Mouse (Mus musculus): ENCODE results near the gene Pacsin2.
"Not testable (repeated sequence)": the region's sequence is repeated elsewhere in the genome, so short reads cannot be mapped to it uniquely, and the experiment has no call there.

Pacsin2 gene

DNA sequence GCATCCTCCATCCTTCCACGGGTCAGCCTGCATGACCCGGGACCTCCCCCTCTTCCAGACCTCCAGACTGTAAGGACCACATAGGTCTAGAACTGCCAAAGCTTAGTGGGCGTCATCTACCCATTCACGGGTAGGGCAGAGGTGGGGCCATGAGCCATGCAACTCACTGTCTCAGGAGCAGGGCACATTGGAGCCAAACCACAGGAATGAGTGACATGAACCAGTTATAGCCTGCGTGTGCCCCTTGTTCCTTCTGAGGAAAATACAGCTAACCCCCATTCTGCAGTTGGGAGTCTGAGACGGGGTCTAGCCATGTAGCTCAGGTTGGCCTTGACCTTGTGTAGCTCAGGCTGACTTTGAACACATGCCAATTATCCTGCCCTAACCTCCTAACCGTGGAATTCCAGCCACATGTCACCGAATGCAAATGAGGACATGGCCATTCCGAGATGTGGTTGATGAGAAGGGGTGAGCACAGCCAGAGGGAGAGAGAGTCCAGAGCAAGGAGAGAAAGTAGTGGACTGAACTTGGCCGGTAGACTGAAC, 16.9 kb upstream of the Pacsin2 start:
- no peak for ATAC-seq (ENCODE audit: insufficient number of reproducible peaks, low FRiP score, low TSS enrichment)

DNA sequence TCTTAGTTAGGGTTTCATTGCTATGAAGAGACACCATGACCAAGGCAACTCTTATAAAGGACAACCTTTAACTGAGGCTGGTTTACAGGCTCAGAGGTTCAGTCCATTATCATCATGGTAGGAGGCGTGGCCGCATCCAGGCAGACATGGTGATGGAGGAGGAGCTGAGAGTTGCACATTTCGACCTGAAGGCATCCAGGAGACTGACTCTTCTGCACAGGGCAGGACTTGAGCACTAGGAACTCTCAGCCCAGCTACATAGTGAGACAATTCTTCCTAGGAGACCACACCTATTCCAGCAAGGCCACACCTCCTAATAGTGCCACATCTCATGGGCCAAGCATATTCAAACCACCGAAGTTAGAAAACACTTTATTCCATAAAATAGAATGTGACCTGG, 15.4 kb upstream of the Pacsin2 start:
- no peak for ATAC-seq (ENCODE audit: insufficient number of reproducible peaks, low FRiP score, low TSS enrichment)

DNA sequence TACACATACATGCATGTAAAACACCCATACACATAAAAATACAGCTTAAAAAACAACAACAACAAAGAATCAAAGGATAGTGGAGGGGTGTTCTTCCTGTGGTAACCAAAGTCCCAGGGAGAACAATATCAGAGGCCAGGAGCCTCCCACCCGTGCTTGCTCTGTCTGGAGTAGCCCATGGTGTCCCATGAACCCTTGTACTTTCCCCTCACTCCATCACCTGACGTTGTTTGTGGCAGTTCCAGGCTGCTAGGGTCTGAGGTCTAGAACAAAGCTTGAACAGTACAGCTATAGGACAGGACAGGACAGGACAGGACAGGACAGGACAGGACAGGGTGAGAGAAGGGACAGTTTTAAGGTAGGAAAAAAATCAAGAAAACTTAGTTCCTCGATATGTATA, 13.7 kb upstream of the Pacsin2 start:
- ATAC-seq (ENCODE audit: insufficient number of reproducible peaks, low FRiP score, low TSS enrichment): no peak

DNA sequence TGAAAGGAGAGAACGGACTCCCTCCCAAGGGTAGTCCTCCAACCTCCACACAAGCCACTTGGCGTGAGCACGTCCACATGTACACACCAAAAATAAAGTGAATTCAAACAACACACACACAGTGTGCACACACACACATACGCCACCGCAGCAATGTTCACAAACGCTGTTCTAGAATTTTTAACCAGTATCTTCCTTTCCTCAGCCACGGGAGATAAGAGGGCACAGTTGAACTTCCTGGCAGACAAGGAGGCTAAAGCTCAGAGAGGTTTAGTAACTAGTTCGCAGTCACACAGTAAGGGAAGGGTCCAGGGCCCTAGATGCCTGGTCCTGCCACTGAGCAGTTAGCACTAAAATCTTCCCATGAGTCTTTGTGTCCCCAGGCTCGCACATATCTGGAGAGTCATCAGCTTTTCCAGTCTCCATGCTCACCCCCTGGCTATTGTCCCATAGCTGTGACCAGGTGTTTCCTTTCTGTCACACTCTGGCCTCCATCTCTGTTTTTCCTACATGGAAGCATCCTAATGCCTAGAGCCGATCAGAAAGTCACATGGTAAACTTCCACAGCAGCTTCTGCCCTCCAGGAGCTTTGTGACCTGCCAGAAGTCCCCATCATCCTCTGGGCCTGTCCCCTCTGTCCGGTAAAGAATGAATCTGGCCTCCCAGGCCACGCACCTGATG, 12.3 kb upstream of the Pacsin2 start:
- no peak for ATAC-seq (ENCODE audit: insufficient number of reproducible peaks, low FRiP score, low TSS enrichment)

DNA sequence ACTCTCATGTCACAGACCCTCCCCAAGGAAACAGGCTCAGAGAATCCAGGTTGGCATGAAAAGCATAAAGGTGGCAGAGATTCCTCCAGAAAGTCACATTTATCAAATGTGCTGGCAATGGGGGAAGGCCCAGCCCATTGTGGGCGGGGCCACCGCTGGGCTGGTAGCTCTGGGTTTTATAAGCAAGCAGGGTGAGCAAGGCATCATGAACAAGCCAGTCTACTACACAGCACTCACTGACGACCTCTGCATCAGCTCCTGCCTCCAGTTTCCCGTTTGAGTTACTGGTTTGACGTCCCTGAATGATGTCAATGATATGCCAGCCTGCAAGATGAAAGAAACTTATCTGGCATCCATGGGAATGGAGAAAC, 10.0 kb upstream of the Pacsin2 start:
- ATAC-seq (ENCODE audit: insufficient number of reproducible peaks, low FRiP score, low TSS enrichment): no peak

DNA sequence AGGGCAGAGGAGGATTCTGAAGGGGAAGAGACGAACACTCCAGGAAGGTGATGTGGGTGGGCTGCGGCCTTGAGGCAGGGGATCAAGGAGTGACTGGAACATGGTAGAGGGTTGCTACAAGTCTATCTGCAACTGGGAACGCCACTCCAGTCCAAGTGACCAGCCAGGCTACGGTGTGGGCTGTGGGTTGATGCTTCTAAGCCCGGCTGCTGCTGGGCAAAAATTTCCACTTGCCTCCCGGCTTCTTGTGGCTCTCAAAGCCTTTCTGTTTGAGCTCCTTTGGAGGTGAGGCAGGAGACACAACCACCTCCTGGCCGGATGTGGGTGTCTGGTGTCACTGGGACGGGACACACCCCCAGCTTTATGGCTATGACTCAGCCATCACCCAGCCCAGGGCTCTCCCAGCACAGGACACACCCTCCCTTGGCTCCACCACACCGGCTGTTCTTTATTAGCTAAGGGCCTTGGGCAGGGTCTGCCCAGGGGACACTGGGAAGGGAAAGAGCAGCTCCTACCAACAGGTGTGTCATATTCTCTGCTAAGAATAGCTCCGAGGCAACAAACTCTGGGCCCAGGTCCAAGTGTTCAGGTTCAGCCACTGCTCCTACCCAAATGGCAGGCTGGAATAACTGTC, 9.5 kb upstream of the Pacsin2 start:
- ATAC-seq (ENCODE audit: insufficient number of reproducible peaks, low FRiP score, low TSS enrichment): no peak

DNA sequence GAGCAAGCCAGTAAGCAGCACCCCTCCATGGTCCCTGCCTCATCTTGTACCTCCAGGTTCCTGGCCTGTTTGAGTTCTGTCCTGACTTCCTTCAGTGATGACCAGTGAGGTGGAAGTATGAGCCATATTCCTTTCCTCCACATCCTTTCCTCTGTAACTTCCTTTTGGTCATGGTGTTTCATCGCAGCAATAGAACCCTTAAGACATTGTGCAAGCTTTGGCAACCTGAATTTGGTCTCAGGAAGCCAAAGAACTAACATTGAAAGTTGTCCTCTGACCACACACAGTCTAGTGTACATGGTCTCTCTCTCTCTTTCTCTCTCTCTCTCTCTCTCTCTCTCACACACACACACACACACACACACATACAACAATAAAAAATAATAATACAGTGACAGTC, 8.8 kb upstream of the Pacsin2 start:
- no peak for ATAC-seq (ENCODE audit: insufficient number of reproducible peaks, low FRiP score, low TSS enrichment)

DNA sequence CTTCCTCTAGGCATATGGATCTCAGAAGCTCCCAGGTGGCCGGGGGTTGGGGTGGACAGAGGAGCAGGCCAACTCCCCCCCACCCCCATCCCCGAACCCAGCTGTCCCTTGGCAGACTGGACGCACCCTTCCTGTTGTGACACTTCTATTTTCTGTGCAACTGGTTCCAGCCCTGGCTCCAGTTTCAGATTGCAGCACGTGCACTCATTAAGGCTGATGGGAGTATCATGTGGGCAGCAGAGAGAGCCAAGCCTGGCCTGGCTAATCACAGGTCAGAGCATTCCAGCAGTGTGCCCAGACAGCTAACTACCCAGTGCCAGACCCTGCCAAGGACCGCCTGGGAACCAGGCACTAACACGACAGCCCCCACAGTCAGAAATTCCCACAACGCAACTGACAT, 7.1 kb upstream of the Pacsin2 start:
- no peak for ATAC-seq (ENCODE audit: insufficient number of reproducible peaks, low FRiP score, low TSS enrichment)

DNA sequence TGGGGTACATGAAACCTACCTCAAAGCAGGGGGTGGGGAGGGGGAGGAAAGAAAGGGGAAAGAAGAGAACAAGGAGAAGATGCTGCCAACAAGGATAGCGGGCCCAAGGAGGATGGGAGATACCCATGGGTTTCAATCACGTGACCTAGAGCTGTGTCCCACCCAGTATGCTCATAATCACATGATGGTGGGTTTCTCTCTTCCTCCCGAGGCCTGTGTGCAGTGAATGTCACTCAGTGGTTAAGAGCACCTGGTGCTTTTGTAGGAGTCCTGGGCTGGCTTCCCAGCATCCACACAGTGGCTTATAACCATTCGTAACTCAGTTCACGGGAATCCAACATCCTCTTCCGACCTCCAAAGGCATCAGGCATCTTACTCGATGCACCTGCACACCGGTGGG, 6.0 kb upstream of the Pacsin2 start:
- ATAC-seq (ENCODE audit: insufficient number of reproducible peaks, low FRiP score, low TSS enrichment): no peak

DNA sequence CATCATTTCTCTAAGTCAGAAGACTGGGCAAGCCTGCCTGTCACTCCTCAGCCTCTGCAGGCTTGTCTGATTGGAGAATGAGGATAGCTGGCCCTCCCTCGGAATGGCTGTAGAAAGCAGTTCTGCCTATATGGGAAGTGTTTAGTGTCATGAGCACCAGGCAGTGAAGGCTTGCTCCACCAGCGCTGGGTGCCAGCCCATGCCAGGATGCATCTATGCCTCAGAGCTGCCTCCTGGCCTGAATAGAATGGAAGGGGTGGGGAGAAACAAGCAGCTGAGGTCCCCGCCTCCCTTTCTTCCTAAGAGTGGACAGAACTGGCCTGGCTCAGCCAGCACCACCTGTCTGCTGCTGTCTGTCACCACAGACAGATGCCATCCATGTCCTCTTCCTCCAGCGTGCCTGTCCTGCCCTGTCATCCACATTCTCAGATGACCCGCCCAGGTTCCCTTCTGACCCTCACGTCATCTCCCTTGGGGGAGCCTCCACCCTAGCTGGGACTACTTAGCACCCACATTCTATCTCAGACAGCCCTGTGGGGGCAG, 4.9 kb upstream of the Pacsin2 start:
- no peak for ATAC-seq (ENCODE audit: insufficient number of reproducible peaks, low FRiP score, low TSS enrichment)

DNA sequence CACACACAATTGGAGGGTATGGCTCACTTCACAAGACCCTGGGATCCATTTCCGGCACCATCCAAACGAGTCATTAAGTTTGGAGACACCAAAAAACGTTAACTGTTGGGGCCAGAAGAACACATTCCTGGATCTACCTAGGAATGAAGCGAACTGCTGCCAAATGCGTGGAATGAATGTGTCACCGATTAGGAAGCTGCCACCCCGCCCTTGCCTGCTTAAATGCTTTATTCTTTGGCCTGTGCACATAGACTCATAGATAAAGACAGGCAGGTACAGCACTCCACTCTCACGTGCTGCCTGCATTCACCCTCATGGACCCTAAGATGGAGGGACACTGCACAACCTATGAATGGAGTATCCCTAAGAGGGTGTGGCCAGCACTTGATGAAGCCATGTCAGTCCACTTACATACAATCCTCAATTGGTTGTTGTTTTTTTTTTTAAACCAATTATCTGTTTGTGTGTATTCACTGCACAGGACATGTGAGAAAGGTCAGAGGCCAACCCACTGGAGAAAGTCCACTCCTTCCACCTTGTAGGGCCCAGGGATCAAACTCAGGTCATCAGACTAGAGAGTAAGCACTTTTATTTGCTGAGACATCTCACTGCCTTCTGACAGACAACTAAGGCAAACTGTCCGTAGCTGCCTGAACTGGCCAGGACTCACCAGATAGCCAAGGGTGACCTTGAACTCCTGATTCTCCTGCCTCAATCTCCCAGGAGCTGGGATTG, 3.0 kb upstream of the Pacsin2 start:
- ATAC-seq (ENCODE audit: insufficient number of reproducible peaks, low FRiP score, low TSS enrichment): no peak

DNA sequence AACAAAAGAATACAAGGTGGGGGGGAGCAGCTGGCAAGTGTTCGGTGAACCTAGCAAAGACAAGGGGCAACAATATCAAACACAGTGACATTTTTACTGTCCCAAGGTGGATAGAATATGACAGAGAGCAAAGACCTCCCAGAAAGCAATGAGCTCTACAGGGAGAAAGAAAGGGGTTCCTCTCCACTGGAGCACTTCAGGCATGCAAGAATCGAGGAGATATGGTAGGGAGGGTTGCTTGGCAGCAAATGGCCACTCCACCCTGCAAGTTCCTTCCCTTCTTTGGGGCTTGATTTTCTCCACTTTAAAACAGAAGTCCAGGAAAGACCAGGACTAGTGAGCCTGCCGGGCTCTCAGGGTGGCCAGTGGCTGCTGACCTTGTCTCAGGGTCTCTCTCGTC, 1.9 kb upstream of the Pacsin2 start:
- ATAC-seq (ENCODE audit: insufficient number of reproducible peaks, low FRiP score, low TSS enrichment): no peak

DNA sequence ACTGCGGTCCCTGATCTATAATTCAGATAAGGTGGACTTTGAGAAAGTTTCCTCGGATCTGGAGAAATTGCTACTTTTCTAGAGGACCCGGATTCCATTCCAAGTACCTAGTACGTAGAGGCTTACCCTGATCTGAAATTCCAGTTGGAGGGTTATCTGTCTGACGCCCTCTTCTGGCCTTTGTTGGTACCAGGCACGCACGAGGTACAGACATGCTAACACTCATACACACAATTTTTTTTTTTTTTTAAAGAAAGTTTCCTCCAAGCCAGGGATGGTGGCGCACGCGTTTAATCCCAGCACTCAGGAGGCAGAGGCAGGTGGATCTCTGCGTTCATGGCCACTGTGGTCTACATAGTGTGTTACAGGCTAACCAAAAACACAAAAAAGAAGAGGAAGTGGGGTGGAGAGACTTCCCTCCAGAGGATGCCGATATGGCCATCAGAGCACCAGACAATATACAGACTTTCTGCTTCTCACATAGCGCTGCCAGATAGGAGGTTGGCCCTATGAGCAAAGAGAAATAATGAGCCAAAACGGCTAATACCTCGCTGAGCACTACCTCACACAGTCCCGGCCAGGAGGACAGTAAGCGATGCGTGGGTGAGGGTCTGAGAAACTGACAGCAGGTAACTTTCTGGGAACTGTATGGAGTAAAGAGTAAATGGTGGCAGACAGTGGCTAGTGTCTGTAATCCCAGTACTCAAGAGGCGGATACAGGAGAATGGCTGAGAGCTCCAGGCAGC, 672 bp upstream of the Pacsin2 start:
- no peak for ATAC-seq (ENCODE audit: insufficient number of reproducible peaks, low FRiP score, low TSS enrichment)

DNA sequence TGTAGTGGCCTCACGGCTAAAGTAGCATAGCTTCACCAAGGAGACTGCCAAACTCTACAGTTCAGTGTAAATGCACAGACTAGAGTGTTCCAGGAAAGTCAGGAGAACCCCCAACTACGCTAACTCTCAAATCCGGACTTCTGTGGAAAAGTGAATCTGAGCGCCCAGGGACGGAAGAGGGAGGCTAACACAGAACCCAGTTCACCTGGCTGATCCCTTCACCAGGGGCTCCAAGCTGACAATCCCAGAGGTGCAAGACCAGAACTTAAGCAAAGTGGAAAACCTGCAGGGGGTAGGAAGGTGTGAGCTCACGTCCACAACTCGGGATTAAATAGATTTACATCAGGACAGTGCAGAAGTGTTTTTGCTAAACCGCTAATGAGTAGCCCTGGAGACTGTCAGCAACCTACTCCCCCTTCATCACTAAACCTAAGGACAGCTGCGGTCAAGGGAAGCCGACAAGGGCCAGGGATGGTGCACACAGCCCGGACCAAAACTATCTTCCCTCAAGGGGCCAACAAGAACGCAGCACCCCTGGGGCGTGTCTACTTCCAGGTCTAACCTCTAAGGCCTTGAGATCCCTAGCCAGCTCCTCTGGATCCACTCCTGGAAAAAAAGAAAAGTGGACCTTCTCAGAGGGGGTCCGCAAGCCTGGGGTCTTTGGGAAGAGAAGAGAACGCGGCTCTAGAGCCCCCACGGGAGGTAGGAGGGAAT, 880 bp downstream of the Pacsin2 start:
- ATAC-seq (ENCODE audit: insufficient number of reproducible peaks, low FRiP score, low TSS enrichment): no peak

DNA sequence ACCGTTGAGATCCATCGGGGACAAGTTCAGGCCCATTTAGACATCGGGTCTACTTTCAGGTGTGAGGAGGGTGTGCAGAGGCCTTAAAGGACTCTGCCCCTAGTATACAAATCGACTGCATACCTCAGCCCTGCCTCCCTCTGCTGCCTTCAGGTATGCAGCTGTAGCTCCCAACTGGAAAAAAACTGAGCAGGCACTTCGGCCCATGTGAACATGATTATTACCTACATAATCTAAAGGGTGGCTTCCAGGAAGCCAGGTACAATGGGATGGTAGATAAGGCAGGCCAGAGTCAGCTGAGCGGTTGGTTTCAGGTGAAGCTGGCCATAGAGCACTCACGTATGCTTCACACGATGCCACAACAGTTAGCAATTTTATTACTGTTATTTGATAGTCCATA, 2.1 kb downstream of the Pacsin2 start:
- ATAC-seq (ENCODE audit: insufficient number of reproducible peaks, low FRiP score, low TSS enrichment): not testable (repeated sequence)

DNA sequence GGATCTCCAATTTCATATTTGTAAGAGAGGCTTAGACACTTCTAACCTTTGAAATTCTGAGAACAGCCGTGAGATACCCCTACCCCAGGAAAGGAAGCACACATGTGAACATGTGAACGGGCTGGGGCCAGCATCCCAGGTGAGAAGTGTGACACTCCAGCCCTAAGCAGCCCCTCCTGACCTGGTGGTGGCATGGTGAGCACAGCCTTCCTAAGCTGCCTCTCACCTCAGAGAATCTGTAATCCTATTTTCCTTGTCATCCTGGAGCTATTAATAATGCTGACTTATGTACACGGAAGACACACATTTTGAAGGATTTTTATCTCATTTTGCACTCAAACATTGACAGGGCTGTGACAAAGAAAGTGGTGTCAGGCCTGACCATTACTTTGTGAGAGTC, 3.5 kb downstream of the Pacsin2 start:
- ATAC-seq (ENCODE audit: insufficient number of reproducible peaks, low FRiP score, low TSS enrichment): no peak

DNA sequence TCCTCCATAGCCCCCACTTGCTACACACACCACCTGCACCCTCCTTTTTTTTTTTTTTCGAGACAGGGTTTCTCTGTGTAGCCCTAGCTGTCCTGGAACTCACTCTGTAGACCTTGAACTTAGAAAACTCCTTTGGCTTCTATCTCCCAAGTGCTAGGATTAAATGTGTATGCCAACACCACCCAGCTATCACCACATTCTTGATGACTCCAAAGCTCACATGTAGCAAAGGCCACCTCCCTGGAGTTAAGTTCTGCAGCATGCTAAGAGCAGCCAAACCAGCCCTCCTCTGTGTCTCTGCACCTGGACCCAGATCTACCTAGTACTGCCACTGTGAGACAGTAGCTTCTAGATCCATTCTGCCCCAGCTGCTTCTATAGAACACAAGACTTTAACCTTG, 6.9 kb downstream of the Pacsin2 start:
- no peak for ATAC-seq (ENCODE audit: insufficient number of reproducible peaks, low FRiP score, low TSS enrichment)

DNA sequence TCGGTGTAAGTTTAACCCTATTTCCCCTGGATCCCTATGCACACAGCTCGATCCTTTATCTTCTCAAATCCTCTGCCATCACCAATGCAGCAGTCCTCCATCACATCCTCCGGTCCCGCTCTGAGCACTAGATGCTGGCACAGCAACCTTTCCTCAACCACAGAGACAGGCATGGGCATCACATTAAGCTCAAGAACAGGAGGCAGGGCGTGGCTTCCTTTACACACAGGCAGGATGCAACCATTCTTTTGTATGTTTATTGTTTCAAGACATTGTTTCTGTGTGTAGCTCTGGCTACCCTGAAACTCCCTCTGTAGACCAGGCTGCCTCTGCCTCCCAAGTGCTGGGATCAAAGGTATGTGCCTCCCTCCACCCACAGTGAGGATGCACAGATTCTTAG, 8.8 kb downstream of the Pacsin2 start:
- ATAC-seq (ENCODE audit: insufficient number of reproducible peaks, low FRiP score, low TSS enrichment): no peak

DNA sequence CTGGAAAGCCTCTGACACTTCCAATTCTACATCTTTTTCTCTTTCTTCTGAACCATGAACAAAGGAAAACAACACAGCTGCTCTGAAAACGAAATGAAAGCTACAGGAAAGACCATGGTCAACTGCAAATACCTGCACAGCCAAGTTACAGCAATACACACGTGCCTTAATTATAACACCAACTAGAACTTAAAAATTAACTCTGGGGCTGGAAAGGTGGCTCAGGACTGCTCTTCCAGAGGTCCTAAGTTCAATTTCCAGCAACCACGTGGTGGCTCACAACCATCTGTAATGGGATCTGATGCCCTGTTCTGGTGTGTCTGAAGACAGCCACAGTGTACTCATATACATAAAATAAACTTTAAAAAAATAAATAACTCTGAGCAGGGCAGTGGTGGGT, 9.4 kb downstream of the Pacsin2 start:
- no peak for ATAC-seq (ENCODE audit: insufficient number of reproducible peaks, low FRiP score, low TSS enrichment)

DNA sequence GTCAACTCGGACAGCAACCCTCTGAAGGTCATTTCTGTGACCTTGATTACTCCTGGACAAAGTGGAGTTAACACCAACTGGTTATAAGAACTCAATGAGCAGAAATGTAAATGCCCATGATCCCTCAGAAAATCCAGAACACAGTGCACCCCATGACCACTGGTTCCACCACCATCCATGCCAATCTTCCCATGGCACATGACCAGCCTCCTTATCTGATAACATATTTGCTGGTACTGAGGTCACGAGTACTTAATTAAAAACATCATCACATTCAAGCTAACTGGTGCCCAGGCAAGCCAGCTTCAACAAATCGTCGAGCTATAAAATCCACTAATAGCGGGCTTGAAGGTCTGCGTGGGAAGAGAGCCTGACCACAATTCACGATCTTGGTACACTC, 10.0 kb downstream of the Pacsin2 start:
- ATAC-seq (ENCODE audit: insufficient number of reproducible peaks, low FRiP score, low TSS enrichment): no peak
